Mouse (Mus musculus) frontal cortex, adult 2 months (tissue): Measurements from ENCODE around the gene Arf4. TPM values are rescaled to one million over a fixed set of nuclear protein-coding genes. Genes with fewer than 3 reads are reported as not detected.

ENCODE experiments used
- polyA plus RNA-seq: library from polyadenylated mRNA; depleted of rRNA; stranded (reverse); fragments of >200 nt; gene quantifications from 2 replicates; pipeline ENCODE4 v1.2.3, GENCODE M21; 2012; rRNA removed

The Arf4 gene
- polyA plus RNA-seq, 1 experiment: 107 TPM

Other genes starting within 250 kb of the Arf4 start
- 54.9 and 58.4 TPM in 2 replicates for gene Slmap, start 103.1 kb upstream of the Arf4 start, polyA plus RNA-seq
- 21.9 and 23.9 TPM in 2 replicates for gene Dennd6a, start 64.2 kb upstream of the Arf4 start, polyA plus RNA-seq
- 4.8 and 4.9 TPM in 2 replicates for gene Pde12, start 31.8 kb downstream of the Arf4 start, polyA plus RNA-seq
- 0.04 and 0.06 TPM in 2 replicates for gene Dnah12, start 55.2 kb downstream of the Arf4 start, polyA plus RNA-seq